Mouse (Mus musculus) testis, adult 10 weeks (tissue): Measurements from ENCODE around the gene Lmbrd1. TPM values are rescaled to one million over a fixed set of nuclear protein-coding genes. Genes with fewer than 3 reads are reported as not detected.

Experiments used
- polyA plus RNA-seq: library from polyadenylated mRNA; stranded (reverse); fragments of 350-450 nt; fragmentation: Illumina TruSeq; extraction: RNeasy Lipid Tissue Mini Kit (QIAGEN cat#74804); gene quantifications from one replicate; pipeline ENCODE4 v1.2.3, GENCODE M21; 2014; ENCODE audit warnings: low read depth, low replicate concordance

The Lmbrd1 gene
- 131 TPM for polyA plus RNA-seq

GRCm38 (mm10) chr1:24678205-24678917, at the start of gene Lmbrd1:
Gene Lmbrd1, plus strand, starts transcription at chr1:24678630.

Other genes starting within 250 kb of the Lmbrd1 start
- gene Col19a1, start 91.2 kb upstream of the Lmbrd1 start, polyA plus RNA-seq: 1.1 TPM